Mouse (Mus musculus) right cerebral cortex, postnatal 4 days (tissue): ENCODE measurements around the gene Fbxo44.
"Not testable (repeated sequence)": the region's sequence is repeated elsewhere in the genome, so short reads cannot be mapped to it uniquely, and the experiment has no call there.

Experiments used
- DNase-seq: peaks from one replicate; pipeline ENCODE4 v3.0.0-alpha.2; 2022

Gene Fbxo44

DNA sequence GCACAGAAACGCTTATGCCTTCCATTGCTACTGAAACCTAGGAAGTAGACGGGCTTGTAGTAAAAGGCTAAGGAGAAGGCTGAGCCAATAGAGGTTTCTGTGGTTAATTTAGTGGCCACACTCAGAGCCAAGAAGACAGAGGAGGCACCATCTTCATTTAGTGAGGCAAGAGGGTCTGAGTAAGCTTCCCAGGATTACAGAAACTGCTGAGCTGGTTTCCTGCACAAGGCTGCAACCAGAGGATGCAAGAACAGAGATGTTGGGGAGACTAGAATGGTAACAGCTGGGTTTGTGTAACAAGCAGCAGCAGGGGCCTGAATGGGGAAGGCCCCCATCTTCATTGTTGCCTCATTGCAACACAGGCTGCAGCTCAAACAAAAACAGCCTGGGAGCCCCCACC, 31.6 kb downstream of the Fbxo44 start:
- DNase-seq = no peak

GRCm38 (mm10) chr4:148128241-148128640, 32.0 kb downstream of the Fbxo44 start:
- no peak for DNase-seq

- no peak for DNase-seq
Observed at GRCm38 (mm10) chr4:148122694-148123066, 37.6 kb downstream of the Fbxo44 start.

- no peak for DNase-seq
Observed at GRCm38 (mm10) chr4:148121982-148122693, 38.1 kb downstream of the Fbxo44 start.

DNA sequence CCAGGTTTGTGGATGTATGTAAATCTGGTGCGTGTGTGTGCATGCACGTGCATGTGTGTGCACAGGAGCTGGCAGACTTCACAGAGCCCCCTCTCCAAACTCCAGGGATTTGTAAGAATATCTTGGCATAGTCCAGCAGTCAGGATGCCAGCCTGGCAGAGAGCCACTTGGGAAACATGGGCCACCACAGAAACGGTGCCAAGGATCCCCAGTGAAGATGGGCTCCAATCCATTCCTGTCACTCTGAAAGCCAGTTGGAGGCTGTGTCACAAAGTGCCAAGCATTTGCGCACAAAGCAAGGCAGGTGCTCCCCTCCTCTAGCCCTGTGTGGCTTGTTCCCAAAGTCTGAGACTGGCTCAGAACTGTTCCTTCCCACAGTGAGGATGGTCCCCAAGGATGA, 38.9 kb downstream of the Fbxo44 start:
- DNase-seq = peak; percentile 88

DNA sequence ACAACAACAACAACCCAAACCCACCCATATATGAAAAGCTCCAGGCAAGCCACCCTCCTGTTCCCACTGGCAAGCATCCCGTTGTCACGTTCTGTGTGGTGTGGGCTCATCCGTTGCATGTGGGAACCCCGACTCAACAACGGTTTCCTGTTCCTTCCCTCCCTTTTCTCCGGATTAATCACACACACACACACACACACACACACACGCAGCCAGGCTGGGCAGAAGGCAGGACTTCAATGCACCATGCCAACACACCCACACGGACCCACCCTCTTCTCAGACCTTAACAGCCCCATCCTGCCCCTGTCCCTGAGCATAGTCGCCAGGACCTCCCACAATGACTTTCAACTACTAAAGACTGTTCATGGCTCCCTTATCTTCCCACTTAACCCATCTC, 39.7 kb downstream of the Fbxo44 start:
- no peak for DNase-seq

- not testable (repeated sequence) for DNase-seq
Observed at GRCm38 (mm10) chr4:148119578-148119977, 40.7 kb downstream of the Fbxo44 start.

- no peak for DNase-seq
Observed at GRCm38 (mm10) chr4:148117392-148117791, 42.9 kb downstream of the Fbxo44 start.

GRCm38 (mm10) chr4:148116657-148117056, 43.6 kb downstream of the Fbxo44 start:
- no peak for DNase-seq

- no peak for DNase-seq
Observed at GRCm38 (mm10) chr4:148115467-148115866, 44.8 kb downstream of the Fbxo44 start.

GRCm38 (mm10) chr4:148114758-148115391, 45.4 kb downstream of the Fbxo44 start:
- peak; percentile 91 for DNase-seq

DNA sequence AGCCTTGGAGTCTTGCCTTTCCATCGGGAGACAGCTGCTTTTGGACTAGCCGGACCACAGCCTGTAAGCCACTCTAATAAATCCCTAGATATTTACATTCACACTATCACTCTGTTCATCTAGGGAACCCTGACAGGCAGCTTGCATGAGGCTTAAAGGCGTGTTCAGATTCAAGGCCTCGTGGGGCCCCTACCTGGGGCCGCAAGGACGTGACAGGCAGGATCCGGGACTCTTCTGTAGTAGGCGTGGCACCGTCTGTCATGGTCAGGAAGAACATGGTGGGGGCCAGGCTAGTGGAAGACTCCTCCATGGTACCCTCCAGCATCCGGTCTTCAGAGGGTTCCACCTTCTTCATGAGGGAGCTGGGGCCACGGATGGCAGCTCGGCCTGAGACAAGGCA, 47.8 kb downstream of the Fbxo44 start:
- DNase-seq = no peak

DNA sequence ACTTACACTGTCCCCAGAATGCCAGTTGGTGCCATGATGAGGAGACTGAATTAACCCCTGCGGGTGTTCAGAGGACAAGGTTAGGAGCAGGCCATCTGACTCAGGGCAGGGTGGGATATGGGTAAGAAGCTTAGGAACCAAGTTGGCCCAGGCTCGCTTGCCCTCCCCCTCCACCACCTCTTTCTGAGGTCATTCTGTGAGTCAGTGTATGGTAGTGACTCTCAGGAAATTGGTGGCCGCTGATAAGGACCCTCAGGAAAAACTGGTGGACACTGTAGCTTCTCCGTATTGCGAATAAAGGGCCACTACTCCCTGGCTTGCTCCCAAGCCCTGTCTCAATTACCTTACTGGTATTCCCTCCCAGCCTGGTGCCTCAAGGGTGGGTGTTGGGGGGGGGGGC, 51.1 kb downstream of the Fbxo44 start:
- no peak for DNase-seq

- DNase-seq = no peak
Observed at GRCm38 (mm10) chr4:148108565-148109100, 51.6 kb downstream of the Fbxo44 start.

- peak; percentile 47 for DNase-seq
Observed at GRCm38 (mm10) chr4:148107621-148108291, 52.5 kb downstream of the Fbxo44 start.

- no peak for DNase-seq
Observed at GRCm38 (mm10) chr4:148104146-148104545, 56.1 kb downstream of the Fbxo44 start.
